Mouse (Mus musculus) cerebellum, adult 11-12 months (tissue): Measurements from ENCODE around the gene Tmem123.

Experiments used
- DNase-seq: peaks from one replicate; pipeline ENCODE4 v3.0.0; 2022

Gene Tmem123

DNA sequence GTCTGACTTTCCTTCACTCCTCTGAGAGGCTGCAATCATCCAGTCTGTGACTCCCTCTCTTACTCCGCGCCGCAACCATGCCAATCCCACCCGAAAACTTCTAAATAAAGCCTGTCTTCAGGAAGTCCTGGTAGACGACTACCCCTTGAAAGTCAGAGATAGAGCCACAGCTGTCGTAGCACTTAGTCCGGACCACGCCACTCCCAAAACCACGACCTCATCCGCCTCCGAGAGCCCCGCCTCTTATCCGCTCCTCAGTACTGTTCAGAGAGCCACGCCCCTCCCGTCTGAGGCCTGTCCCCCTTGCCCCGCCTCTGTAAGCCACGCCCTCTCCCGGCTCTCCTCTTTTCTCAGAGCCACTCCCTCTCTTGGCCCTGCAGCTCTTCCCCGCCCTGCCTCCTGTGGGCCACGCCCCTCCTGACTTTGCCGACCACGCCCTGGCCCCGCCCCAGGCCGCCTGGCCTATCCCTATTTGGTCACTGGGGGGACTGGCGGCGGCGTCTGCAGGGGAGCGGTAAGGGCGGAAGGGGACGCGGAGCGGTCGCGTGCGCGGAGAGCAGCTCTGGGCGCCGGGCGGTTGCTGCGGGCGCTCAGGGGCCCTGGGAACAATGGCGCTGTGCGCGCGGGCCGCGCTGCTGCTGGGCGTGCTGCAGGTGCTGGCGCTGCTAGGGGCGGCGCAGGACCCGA, at the start of gene Tmem123:
Gene Tmem123 (plus strand): TSS at position 428 of the 687 bp plus-strand sequence.
- DNase-seq, result peak; percentile 97

DNA sequence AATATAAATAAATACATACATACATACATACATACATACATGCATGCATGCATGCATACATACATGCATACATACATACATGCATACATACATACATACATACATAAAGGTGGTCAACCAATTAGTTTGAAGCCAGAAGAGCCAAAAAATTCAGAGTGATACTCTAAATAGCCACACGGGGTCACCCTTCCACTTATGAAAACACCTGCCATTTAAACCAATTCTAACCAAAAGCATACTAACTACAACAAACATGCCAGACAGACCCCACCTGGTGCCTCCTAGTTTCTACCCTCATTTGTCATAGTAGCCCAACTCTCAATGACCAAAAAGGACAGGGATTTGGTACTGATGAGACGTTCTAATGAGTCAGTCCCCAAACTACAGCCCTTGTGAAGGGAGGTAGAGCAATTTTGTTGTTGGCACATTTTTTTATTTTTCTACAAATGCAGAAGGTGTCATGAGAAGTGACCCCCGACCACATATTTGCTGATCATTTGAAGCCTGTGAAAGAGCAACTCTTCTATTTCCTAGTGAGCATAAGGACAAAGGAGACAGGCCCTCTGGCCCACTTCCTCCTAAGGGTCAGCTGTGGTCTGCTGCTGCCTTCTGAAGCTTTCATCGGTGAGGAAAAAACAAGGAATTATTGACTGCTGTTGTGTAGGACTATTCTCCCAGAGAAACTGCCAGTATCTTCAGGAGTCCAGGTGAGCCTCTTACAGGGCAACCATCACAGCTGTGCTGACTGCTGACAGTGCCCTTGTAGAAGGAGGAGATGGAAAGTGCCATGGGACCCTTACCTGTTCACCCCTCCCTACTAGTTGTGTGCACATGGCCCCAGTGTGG, 49.6 kb upstream of the Tmem123 start:
- peak; percentile 5 for DNase-seq

DNA sequence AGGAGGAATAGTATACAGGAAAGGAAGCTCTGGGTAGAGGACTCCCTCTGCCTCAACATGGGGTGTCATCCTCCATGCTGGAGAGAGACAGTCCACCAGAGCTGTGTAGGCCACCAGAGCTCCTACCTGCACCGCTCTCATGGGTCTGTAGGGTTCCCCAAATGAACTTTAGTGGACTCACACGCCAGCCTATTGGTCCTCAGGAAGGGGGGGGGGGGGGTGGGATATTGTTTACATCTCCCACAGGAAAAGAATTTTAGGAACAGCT, 49.0 kb upstream of the Tmem123 start:
- no peak for DNase-seq

DNA sequence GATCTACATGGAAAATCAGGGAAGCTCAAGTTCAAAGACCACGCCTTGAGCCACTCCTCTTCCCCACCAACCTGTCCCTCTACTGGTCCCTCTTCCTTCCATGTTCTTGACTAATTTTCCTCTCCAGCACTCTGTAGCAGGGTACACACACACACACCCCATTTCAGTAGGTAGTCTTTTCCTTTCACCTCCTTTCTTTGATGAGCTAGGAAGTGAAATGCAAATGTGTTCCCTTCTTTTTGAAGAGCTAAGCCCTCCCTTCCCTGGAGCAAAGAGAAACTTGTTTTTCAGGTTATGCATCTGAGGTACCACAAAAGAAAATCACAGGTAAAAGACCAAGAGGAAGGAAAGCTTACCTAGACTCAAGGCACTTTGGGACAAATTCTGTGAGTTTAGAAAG, 42.3 kb upstream of the Tmem123 start:
- DNase-seq, result no peak

DNA sequence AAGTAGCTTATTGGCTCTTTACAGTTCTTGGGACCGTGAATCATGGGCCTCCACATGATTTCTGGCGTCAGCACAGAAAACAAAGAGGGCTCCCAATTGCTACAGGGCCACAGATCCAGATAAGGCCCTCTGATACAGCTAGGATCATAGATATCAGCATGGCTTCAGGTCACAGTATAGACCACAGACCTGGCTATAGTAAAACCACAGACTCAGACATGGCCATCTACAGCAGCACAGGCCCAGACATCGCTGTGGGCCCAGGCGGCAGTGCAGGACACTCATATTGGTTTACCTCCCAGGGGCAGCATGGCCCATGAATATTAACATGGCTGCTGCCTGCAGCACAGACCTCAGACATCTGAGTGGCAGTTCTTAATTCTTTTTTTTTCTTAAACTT, 34.8 kb upstream of the Tmem123 start:
- no peak for DNase-seq

DNA sequence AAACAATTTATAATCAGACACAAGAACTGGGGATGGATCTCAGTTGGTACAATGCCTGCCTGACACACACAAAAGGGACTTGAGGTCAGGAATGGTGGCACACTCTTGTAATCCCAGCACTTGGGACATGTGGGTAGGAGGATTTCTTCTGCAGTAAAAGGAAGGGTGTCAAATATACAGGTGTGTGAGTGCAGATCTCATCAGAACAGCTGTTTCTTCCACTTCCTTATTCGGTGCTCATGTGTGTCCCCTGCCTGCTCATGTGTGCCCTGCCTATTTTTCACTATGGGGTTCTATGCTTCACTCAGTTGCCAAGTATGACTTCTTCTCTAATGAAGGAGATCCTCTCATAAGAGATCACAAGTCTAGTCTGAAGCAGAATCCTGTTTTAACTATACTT, 21.1 kb upstream of the Tmem123 start:
- no peak for DNase-seq

DNA sequence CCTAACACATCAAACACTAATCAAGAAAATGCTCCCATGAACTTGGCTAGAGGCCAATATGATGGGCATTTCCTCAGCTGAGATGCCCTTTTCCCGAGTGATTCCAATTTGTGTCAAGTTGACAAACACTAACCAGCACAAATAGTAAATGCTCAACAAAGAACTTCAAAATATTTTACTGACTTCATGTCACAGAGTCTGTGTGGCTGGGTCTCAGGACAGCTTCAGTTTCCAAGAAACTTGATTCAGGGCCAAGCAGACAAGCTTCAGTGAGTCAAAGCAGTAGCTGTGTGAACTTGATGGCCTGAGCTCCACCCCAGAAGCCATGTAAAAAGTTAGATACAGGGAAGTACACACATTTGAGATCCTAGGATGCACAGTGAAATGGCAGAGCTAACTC, 19.7 kb upstream of the Tmem123 start:
- no peak for DNase-seq

DNA sequence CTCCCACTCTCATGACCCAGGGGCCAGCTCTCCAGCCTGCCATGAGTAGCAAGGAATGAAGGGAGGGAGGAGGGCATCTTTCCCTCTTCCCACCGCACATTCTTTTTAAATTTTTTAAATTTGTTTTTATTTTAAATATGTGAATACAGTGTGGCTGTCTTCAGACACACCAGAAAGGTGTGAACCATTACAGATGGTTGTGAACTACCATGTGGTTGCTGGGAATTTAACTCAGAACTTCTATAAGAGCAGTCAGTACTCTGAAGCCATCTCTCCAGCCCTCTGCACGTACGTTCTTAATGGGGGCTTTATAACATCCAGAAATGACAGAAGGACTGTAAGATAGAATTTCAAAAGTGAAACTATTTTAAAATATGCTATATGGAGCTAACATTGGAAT, 15.0 kb upstream of the Tmem123 start:
- DNase-seq, result no peak

DNA sequence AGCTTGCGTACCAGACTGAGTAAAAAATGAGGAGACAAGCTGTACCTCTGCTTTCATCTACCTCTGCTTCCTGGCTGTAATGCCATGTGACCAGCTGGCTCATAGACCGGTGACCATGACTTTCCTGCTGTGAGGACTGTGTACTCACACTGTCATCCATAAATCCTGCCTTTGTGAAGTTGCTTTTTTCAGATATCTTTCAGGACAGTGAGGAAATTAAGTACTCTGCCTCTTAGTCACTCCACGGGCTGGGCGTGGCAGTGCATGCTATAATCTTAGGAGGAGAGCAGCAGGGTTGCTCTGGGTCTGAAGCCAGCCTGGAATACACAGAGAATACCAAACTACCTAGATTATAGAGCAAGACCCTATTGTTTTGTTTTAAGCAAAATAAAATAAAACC, 14.3 kb upstream of the Tmem123 start:
- DNase-seq, result no peak

DNA sequence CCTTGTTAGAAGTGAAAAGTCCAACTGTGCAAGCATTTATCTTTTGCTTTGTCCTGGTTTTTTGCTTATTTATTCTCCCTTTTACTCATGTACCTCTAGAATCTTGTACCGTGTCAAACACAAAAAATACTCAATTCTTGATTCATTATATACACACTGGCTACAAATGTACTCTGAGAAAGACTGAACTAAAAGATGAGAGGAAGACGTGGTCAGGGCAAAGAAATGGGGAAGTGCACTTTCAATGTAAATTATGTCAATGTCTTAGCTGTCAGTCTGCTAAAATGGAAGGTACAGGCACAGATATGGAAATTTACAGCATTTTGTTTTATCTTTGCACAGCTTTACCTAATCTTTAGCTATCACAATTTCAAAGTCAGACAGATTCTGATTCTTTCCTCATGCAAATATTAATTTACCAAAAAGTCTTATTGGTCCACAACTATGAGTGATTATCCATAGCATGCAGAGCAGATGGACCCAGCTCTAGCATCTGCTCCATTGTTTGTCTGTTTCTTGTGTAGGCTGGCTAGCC, 7.9 kb upstream of the Tmem123 start:
- no peak for DNase-seq

DNA sequence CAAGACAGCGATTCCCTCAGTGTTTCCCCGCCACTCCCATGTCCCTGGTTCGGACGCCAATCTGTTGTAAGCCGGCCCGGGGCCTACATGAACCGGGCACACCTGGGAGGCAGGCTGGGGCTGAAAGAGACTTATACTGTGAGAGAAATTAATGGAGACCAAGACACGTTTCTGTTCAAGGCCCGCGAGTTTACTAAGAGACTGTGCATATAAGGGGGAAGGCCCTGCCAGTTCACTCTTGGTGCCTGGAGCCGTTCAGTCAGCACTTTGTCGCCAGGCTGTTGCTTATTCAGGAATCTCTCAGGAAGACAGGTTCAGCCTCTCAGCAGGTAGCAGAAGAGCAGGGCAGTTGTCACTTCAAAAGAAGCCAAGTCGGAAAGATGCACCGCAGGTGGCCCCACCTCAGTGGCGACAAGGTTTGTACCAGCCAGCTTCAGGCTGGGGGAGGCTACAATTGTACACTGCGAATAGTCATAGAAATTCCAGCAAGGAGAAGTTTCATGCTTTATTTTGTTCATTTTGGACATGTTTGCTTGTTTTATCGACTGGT, 1.9 kb upstream of the Tmem123 start:
- peak; percentile 43 for DNase-seq

DNA sequence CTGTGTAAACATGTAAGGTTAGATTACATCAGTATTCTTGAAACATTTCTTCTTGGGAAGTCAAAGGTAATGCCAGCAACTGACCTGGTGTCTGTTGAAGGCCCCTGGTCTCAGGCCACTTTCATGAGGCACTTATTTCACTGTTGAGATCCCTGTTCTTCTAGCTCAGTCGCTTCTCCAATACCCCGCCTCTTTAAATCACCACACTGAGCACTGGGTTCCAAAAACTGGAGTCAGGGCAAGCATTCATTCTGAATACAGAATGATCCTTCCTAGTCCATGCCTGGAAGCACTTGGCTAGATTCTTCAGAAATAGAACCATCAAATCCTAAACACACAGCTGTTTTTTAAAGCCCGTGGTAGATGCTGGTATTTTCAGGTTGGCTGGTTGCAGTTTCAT, 1.1 kb upstream of the Tmem123 start:
- DNase-seq, result no peak

DNA sequence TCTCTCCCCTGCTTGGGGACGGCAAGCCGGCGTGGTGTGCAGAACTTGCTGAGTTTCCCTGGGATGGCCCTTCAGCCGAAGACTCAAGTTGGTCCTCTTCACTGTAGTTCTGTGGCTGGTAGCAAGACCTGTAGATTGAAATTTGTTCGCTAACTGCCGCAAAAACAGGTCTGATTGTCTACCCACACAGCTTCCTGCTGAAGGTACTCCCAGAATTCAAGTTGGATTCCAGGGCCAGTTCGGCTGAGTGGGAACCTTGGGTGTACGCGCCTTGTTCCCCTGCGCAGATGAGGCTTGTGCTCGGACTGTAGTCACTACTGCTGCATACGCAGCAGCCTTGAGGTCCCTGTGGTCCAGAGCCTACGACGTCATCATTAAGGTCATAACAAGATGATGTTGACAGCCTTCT, 626 bp downstream of the Tmem123 start:
- DNase-seq, result no peak

DNA sequence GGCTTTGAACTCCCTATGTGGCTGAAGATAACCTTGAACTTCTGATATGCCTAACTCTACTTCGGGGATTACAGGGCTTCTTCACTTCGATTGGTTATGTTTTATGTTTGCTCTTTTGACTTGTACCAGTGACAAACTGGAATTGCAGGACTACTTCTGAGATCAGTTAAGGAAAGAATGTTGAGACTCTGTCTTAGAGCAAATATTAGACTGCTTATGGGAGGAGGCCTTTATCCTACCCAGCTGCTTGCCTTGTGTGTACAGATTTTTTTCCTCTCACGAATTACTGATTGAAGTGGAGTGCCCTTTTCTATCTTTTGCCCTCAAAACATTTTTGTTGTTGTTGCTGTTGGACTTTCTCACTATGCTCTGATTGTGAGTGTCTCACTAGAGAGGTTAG, 1.4 kb downstream of the Tmem123 start:
- no peak for DNase-seq

DNA sequence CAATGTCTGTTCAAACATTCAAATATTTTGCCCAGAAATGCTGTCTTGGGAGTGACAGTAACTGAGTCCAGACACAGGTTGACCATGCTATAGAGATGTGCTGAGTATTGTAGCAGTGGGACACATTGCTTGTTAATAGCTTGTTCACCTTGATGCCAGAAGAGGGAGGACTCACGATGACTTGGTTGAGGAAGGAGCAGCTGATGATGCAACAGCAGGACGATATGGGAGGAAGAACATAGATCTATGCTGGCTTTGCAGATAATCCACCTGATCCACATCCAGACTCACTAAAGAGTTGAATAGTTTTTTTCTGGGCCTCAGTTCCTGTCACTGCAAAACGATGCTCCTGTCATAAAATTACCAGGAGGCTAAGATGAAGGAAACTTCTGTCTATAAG, 2.7 kb downstream of the Tmem123 start:
- no peak for DNase-seq

DNA sequence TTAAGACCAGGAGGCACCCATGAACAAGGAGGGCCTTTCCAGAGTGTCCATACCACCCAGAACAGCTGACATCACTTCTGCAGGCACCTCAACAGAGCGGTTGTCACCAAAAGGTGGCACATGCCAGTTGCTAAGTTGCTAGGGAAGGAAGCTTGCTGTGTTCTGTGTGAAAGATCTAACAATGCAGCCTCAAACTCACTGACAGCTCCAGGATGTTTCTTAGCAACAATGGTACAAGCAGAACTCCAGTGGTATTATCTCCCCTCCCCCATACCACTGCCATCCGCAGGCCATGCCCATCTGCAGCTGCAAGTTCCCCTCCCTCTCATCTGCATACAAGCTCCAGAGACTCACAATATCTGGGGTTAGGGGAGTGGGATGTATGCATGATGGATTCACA, 3.7 kb downstream of the Tmem123 start:
- DNase-seq, result no peak

DNA sequence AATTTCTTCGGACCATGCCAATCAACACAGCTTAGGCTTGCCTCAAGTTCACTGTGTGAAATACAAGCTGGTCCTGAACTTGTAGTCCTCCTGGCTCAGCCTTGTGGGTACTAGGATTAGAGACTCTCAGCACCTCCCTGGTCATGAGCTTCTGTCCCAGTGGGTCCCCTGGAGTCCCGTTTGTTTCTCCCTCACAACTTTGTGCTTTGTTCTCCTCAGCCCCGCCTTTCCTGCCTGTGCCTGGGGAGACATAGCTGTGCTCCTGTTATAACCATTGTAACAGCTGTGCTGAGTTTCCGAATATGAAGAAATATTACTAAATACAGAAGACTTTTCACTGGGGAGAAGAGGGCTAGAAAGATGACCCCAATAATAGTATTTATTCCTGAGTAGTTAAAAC, 5.2 kb downstream of the Tmem123 start:
- no peak for DNase-seq

DNA sequence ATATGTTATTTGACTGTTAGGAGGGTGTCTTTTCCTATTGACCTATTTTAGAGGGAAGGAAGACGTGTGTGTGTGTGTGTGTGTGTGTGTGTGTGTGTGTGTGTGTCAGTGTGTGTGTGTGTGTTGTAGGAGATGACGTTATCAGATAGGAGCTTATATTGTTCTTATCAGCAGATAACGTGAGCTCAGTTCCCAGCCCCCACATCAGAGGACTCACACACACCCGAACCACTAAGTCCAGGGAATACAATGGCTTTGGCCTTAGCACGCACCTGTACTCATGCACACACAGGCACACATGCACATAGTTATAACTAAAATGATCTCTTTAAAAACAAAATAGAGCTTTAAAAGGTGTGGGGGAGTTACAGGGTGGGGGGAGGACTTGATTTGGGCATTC, 5.7 kb downstream of the Tmem123 start:
- DNase-seq, result no peak

DNA sequence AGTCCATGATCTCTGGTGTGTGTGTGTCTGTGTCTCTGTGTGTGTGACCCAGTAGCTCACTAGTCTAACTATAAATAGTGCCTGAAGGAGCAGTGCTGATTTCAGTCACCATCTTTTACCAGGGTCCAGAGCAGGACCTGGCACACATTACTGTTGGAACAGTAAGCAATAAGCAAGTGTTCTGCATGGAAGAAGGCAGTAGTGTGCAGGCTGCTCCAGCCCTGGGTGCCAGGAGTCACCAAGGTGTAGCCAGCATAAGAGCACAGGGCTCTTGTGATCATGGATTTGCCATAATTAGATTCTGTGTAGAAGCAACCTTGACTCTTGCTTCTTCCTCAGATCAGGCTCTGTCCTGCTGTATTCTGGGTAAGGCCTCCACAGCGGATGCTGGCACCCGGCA, 8.5 kb downstream of the Tmem123 start:
- DNase-seq, result no peak

DNA sequence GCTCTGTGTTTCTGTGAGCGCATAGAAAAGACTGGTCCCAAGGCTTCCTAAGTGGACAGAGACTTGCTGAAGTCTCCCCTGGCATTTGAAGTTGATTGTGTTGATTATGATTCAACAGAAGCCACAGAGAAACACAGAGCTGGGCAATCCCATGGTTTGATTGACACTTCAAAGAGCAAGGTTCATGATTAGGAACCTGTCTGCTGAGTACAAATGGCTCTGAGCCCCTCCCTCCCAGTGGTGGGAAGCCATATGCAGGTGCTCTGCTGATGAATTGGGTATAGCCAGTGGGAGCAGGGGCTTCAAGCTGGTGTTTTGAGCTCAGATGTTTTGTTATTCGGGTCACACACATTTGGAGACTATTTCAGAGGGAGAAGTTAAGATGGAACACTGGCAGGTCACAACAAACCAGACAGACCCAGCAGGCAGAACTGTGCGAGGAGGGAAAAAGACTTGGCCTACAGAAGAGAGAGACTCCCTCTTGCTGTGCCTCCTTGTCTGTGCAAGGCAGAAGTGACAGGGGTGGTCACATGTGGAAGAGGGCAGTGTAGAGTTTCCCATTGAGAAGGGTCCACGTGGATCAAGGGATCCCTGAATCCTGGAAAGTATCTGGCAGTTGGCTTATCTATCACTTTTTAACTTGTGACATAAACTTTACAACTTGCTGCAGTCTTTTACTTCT, 9.1 kb downstream of the Tmem123 start:
- DNase-seq, result no peak

DNA sequence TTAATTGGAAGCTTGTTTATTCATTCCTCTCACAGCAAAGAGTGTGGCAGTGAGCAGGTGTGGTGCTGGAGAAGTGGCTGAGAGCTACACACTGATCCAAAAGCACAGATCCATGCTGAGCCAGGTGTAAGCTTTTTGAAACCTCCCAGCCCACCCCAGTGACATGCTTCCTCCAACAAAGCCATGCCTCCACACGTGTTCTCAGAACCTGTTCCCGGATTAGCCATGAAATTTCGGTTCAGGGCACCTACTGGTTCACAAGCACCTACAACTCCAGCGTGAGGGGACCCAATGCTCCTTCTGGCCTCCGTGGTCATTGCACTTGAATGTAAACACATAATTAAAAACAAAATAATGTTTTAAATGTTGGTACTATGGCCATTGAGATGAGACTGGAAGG, 9.8 kb downstream of the Tmem123 start:
- no peak for DNase-seq

DNA sequence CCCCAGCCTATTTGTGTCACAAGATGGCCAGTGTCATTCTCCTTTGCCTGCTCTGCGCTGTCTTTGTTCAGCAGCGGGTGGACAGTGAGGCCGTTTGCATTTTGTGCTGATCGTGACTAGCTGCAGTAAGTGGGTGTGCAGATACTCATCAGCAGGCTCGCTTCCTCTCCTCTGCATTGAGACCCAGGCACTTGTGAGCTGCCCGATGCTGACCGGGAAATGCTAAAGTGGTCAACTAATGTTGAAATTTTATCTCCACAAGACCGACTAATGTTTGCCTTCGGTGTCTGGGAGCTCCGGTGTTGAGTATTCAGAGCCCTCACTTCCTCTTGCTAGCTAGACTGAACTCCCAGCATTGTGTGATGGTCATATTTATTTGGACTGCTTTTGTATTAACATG, 10.7 kb downstream of the Tmem123 start:
- DNase-seq, result no peak

DNA sequence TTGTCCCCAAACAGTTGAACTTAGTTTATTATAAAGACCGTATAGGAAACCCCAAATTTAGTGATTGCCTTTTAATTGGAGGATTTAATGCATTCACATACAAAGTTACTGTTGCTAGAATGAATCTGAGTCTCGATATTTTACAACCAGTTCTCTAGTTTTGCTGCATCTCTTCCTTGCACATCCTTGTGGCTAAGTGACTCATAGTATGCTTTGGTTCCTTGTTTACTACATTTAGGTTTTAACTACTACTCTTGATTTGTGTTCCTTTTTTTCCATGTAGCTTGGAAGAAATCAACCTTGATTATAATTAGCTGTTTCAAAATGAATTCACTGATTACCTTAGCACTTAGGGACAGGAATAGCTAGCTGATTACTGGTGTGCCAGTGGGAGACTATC, 11.2 kb downstream of the Tmem123 start:
- no peak for DNase-seq

DNA sequence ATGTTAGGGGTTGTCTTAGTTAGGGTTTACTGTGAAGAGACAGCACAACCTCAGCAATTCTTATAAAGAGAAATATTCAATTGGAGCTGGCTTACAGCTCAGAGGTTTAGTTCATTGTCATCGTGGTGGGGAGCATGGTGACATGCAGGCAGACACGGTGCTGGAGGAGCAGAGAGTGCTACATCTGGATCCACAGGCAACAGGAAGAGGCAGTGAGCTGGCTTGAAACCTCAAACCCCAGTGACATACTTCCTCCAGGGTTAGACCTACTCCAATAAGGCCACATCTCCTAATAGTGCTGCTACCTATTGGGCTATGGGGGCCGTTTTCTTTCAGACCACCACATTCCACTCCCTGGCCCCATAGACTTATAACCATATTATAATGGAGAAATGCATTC, 12.1 kb downstream of the Tmem123 start:
- no peak for DNase-seq
